Mouse (Mus musculus): ENCODE results near the gene Ttc32. TPM values are rescaled to one million over a fixed set of nuclear protein-coding genes. Genes with fewer than 3 reads are reported as not detected.

Gene Ttc32
- total RNA-seq, 2 experiments from 2014 or later: 2.7 to 3.2 TPM

DNA sequence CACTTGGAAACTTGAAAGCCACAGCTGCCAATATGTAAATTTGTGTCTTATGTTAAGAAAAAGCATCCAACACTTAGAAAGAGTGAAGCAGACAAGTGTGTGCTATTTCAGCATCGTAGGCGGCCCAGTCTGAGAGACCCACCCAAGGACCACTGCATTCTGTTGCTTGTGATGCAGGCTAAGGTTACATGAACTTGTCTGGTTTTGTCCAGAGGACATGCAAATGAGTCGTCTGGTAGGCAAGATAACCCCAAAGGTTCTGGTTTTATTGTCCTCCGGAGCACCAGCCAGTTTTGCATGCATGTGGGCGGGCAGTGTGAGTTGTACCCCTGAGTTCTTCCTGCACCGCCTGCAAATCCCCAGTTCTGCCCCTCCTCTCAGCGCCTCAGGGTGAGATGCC lies 10.9 kb downstream of the Ttc32 start:
- intact Hi-C loops (cut with DNase I): no loop called here
- DNase-seq (ENCODE audit: extremely low spot score in 1 of 2, low spot score in 2 of 2): no peak

DNA sequence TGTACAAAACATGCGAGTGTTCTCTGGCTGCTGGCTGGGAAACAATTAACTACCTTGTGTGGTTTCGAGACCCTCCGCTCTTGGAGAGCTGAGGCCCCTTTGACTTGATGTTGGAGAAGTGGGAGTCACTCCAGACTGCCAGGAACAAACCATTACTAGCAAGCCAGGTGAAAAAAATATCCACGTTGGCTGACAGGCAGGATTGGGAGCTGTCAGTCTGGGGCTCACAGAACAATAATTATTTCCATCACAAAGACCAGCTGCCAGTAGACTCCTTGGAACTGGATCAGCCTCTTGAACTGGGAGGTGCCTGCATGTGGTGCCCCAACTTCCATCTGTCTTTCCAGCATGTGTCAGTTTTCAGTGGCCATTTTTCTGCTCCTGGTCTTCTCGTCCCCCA lies 12.5 kb downstream of the Ttc32 start:
- intact Hi-C loops (cut with DNase I): no loop called here
- no peak for DNase-seq (ENCODE audit: extremely low spot score in 1 of 2, low spot score in 2 of 2)

DNA sequence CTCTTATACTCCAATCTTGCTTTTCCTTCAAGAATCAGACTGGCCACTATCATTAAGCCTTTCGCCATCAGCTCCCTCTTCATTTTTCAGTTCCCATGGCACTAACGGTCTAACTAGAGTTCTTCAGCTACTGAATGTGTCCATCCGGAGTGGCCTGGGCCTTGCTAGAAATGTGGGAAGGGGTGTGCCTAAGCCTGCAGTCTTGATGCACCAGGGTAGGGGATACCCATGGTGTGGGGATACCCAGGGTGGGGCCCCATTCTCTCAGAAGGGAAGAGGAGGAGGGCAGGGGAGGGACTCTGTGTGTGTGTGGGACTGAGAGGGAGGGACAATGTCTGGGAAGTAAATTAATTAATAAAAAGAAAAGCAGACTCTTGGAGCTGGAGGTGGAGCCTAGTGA lies 13.0 kb downstream of the Ttc32 start:
- intact Hi-C loops (cut with DNase I): no loop called here
- no peak for DNase-seq (ENCODE audit: extremely low spot score in 1 of 2, low spot score in 2 of 2)

DNA sequence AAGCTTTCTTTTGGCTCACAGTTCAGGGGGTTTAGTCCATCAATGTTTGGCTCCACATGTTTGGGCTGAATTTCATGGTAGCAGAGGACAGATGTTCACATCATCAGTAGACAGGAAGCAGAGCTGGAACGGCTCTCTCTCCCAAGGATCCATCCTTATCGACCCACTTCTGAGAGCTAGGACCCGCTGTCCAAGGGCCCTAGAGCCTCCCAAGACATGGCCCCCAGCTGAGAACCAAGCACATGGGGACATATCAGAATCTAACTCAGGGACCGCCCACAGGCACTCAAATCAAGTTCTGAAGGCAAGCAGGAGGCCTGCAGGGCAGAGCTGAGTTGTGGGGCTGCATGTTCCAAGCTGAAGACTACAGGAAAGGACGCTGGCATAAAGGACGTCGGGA lies 14.9 kb downstream of the Ttc32 start:
- DNase-seq (ENCODE audit: extremely low spot score in 1 of 2, low spot score in 2 of 2): no peak
- intact Hi-C loops (cut with DNase I): no loop called here

DNA sequence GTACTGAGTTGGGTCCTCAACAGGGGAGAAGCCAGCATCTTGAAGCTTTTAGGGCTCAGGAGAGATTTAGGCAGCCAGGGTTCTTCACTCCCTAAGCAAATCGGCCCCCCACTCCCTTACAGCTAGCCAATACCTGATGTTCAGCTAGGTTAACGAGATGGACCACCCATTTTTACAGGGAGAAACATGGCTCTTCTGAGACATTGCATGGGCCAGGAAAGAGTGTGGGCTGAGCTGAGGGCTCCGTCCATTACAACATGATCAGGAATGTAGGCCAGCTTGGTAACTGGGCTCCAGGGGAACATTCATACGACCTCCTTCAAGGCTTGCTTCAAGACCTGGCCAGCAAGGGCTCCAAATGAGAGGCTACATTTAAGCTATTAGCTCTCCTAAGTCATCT lies 16.9 kb downstream of the Ttc32 start:
- intact Hi-C loops (cut with DNase I): no loop called here
- no peak for DNase-seq (ENCODE audit: extremely low spot score in 1 of 2, low spot score in 2 of 2)

DNA sequence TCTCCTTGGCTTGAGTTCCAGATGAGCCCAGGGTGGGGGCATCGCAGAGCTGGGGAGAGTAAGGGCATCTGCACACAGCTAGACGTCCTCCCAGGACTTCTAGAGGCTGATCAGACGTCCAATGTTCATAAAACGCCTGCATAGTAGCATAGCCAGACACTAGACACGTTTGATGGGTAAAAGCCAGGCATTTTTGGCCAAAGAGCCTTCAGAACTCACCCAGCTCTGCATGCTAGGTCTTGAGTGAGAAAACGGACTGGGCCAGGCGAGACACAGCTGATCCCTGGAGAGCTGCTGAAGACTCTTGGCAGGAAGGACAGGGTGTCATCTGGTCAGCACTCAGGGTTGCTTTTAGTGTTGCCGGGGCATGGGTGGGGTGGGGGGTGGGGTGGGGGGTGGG lies 18.3 kb downstream of the Ttc32 start:
- no peak for DNase-seq (ENCODE audit: extremely low spot score in 1 of 2, low spot score in 2 of 2)
- intact Hi-C loops (cut with DNase I): no loop called here

DNA sequence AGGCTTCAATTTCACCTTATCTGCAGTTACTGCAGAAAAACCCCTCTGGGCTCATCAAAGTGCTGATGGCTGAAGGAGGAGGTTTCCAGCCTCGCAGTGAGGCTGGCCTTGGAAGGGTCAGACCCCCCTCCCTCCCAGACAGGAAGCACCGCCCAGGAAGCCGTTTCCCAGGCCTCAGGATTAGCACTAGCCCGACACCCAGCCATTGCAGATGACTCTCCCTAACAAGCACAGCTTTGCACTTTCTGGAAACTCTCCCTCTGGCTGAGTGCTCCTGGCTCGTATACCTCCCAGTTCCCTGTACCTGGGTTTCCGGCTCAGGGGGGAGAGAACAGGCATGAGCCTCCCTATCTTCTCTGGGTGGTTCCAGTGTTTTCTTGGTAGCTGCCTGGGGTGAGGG lies 21.0 kb downstream of the Ttc32 start:
- intact Hi-C loops (cut with DNase I): loop anchor here (5.0 kb wide), 1 partner anchor 521 kb away; the partner anchor contains the start of gene Osr1
- DNase-seq (ENCODE audit: extremely low spot score in 1 of 2, low spot score in 2 of 2): no peak

DNA sequence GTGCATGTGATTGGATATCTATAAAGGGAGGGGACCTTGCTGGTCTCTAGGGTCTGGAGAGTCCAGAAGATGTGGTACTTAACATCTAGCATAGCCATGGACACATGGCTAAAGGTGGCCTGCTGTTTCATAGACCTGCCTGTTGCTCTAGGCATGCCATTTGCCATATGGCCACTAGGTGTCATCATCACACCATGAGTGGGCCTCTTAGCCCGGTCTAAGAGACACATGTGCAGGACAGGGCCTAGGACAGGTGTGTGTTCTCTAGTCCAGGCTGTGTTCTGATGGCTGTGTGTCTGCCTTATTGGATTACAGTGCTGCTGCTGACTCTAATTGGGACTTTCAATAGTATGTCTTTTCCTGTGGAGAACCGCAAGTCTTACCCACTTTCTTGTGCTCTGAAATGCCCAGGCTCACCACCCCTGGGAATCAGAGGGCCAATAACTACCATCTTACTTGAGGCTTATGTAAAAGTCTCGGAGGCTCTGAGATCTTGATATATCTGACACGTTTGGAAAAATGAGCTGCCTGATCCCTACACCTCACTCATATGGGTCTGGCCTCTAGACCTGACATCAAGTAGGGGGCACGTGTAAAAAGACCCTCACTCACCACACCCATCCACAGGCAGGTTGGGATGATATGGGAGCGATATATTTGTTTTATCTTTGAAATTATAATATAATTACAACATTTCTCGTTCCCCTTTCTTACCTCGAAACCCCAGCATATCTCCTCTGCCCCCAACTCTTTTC lies 22.5 kb downstream of the Ttc32 start:
- intact Hi-C loops (cut with DNase I): loop anchor here (2.0 to 5.0 kb wide), 5 partner anchors 520 to 1537 kb away; partner anchors contain the start of gene Osr1
- peak; percentile 69 to 72 for DNase-seq (ENCODE audit: extremely low spot score in 1 of 2, low spot score in 2 of 2)

DNA sequence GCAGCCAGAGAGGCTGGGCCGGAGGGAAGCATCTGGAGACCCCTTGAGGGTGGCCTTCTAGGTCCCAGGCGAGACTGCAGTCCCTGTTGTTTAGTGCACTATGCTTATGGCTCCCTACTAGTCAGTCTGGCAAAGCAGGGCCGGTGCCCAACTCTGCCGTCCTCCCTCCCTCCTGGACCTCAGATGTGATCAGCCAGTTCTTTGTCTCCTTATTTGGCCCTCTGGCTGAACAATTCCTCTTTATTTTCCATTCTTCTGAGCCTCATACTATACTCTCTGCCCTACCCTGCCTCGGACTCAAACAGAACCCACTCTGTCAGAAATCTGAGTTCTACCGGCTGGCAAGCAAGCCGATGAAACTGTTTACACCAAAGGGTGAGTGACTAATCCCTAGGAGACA lies 23.5 kb downstream of the Ttc32 start:
- intact Hi-C loops (cut with DNase I): loop anchor here (2.0 to 5.0 kb wide), 5 partner anchors 519 to 1535 kb away; partner anchors contain the start of gene Osr1
- DNase-seq (ENCODE audit: extremely low spot score in 1 of 2, low spot score in 2 of 2): no peak

DNA sequence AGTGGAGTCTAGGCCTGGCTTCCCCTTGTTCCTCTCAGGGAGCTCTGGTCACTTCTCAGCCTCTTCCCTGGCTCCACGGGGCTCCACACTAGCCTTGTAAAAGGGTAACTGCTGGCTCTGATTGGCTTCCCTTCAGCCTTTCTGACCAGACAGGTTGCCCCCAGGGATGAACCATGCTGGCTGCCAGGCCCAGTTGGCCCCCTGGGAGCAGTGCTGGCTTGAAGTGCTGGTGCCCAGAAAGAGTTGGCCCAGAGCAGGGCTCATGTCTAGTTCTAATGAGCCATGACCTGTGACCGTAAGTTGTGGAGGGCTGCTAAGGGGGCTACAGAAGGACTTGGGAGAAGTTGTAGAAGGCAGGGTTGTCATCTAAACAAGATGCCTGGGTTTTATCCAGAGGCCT lies 24.2 kb downstream of the Ttc32 start:
- intact Hi-C loops (cut with DNase I): loop anchor here (5.0 kb wide), 1 partner anchor 518 kb away; the partner anchor contains the start of gene Osr1
- no peak for DNase-seq (ENCODE audit: extremely low spot score in 1 of 2, low spot score in 2 of 2)

DNA sequence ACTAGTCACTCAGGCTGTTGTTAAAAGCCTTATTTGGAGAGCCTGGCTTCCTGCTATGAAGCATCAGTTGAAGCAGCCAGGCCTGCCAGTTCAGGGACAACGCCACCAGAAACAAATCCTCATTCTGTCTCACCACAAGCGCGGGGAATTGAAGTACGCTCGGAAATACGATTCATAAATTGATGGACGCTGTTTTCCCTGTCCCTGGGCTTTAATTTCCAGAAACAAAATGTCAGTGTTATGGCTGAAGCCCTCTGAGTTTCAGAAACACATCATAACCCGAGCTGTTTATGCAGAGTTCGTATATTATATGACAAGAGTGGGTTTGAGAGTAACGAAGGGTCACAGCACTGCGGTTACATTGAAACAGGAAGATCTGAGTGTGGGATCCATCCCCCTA lies 25.5 kb downstream of the Ttc32 start:
- no peak for DNase-seq (ENCODE audit: extremely low spot score in 1 of 2, low spot score in 2 of 2)
- intact Hi-C loops (cut with DNase I): no loop called here

DNA sequence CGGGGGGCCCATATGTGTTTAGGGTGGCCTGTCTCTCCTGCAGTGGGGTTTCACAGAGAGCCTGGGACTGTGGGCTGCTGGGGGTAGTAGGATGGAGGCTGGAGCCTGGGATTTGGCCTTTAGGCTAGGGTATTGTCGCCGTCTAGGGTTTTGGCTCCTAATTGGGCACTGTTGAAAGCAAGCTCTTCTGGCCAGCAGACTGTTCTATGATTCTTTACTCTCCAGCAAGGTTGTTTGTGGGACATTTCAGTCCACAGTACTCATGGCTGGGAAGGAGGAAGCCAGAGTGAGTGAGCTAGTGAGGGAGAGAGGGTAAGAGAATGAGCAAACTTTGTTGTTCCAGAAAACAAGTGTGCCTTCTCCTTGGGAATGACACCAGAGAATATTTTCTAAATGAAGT lies 29.7 kb downstream of the Ttc32 start:
- no peak for DNase-seq (ENCODE audit: extremely low spot score in 1 of 2, low spot score in 2 of 2)
- intact Hi-C loops (cut with DNase I): no loop called here

DNA sequence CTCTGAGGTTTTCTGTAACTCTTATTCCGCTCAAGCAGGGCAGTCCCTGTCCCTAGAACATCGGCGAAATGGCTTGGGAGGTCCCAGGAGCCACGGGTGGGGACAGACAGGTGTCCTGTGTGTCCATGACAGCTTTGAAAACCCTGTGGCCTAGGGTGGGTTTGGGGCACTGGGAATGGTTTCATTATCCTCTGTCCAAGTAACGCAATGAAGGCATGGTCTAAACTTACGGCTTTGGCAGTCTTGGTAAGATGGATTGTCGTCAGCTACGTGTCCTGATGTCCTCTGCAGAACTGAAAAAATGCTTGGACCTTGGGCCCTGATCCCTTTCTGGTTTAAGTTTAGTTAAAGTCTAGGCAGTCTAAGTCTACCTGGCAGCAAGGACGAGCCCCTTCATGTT lies 30.2 kb downstream of the Ttc32 start:
- intact Hi-C loops (cut with DNase I): no loop called here

DNA sequence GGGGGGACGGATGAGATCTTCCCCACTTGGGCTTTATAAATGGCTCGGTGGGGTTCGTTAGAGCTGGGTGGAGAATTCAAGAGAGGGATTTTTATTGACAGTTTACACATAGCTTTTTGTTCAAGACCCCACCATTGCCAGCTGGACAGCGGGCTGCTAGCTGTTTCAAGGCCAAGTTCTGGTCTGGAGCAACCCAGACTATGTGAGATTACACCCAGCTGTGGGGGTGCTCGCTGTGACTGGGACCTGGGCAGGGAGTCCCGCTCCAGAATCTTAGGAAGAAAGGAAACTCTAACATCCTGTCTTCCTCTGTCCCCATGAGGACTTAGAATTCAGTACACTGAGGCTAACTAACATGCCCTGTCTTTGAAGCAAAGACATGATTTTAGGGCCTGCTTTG lies 33.8 kb downstream of the Ttc32 start:
- intact Hi-C loops (cut with DNase I): no loop called here
- DNase-seq (ENCODE audit: extremely low spot score in 1 of 2, low spot score in 2 of 2): no peak

More for the DNA sequence above, 30.2 kb downstream of the Ttc32 start:
- DNase-seq (ENCODE audit: extremely low spot score in 1 of 2, low spot score in 2 of 2): no peak

DNA sequence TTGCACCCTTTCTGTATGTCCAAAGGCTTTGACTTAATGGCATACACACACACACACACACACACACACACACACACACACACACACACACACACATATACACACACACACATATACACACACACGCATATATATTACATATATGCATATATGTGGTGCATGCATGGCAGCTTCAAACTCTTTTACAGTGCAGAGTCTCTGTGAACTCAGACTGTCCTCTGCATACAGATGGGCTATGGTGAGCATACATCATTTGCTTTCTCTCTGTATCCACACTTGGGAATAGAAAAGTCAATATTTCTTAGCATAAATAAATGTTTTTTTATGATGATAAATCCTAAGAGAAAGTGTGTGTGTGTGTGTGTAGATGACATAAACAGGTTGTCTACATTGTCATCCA lies 41.3 kb downstream of the Ttc32 start:
- no peak for DNase-seq (ENCODE audit: extremely low spot score in 1 of 2, low spot score in 2 of 2)

DNA sequence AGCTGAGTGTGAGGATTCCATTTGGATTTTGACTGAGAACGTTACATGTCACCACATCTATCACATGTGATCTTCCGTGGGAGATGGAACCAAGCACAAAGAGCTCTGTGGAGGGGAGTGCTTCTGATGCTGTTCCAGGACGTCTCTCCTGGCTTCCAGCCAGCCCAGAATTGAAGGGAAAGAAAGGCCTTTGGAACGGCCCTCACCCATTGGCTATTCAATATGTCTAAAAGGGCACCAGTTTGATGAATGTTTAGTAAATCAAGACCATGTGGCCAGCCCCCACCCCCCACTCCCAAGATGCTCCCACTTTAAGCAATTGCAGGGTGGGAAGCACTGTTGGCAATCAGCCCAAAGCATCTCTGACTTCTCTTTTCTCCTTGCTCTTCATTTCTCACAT lies 41.7 kb downstream of the Ttc32 start:
- intact Hi-C loops (cut with DNase I): no loop called here
- DNase-seq (ENCODE audit: extremely low spot score in 1 of 2, low spot score in 2 of 2): no peak

More for the DNA sequence above, 41.3 kb downstream of the Ttc32 start:
- intact Hi-C loops (cut with DNase I): no loop called here

DNA sequence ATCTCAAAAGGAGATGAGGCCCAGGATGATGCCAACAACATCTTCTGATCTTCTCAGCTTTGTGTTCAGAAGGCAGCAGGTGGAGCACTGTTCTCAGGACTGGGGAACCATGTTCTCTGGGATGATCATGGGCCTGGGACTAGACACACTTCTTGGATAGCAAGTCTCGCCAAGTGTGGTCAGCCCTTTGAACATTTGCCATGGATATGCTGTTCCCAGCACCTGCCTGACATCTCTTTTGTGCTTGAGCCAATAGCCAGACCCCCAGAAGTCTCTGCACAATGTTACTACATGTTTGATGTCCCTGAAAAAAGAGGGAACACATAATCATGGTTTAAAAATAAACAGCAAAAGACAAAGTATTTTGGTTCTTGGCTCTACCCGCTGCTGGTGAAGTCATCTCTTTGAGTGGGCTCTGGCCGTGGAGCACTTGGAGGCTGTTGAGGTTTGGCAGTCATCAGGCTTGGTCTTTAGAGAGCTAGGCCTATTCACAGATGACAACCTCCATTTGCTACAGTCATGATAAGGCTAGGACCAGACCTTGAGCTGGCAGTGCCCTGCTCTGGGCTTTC lies 47.8 kb downstream of the Ttc32 start:
- intact Hi-C loops (cut with DNase I): no loop called here
- DNase-seq (ENCODE audit: extremely low spot score in 1 of 2, low spot score in 2 of 2): no peak

DNA sequence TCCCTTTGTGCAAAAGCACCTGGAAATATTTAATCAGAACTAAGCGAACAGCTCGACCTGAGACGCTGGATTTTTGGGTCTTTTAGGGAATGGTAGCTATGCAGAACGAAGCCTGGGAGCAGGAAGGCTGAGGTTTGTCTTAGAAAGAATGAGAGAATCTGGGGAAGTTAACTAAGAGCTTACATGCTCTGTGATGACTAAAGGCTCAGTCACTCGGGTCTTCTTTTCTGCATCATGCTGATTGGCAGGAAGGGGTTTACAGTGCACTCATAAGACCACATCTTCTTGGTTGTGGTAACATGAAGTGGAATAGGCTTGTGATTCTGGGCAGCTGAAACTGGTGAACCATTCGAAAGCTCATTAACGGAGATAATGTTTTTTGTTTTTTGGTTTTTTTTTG lies 60.4 kb downstream of the Ttc32 start:
- DNase-seq (ENCODE audit: extremely low spot score in 1 of 2, low spot score in 2 of 2): no peak
- intact Hi-C loops (cut with DNase I): no loop called here
